Mouse (Mus musculus) heart, adult 2 months (tissue): ENCODE measurements around the gene 4931406C07Rik.

ENCODE experiments used
- CTCF ChIP-seq: fragments of 200-600 bp; IDR thresholded peaks from 2 replicates; pipeline ENCODE4 v1.8.1; 2022; ENCODE audit warnings: antibody characterized with exemption, mild to moderate bottlenecking, moderate library complexity
- EP300 ChIP-seq: fragments of 200-500 bp; IDR thresholded peaks from 2 replicates; pipeline ENCODE4 v1.6.1; 2011; ENCODE audit warnings: low read depth, low read length, control low read depth; ENCODE audit not compliant: insufficient read depth

- TF ChIP-seq CTCF (peak; percentile 50), EP300 (no peak)
These were observed 20.8 kb downstream of the 4931406C07Rik start for GRCm38 (mm10) chr9:15285443-15285842.
